Mouse (Mus musculus): Measurements from ENCODE around the gene Epha1.

- no peak for TF ChIP-seq POLR2AphosphoS5 (IDR thresholded peaks at IDR 0.05; ENCODE audit: borderline replicate concordance, low read depth, low read length)
- TF ChIP-seq USF1 (IDR thresholded peaks at IDR 0.05; ENCODE audit: low read depth, low read length) = no peak
- TF ChIP-seq POLR2A (IDR thresholded peaks at IDR 0.05; ENCODE audit: control insufficient read depth in 1 of 2, insufficient read depth in 1 of 2, low read depth in 1 of 2, low read length in 2 of 2, poor library complexity in 1 of 2) = no peak
- TF ChIP-seq ZNF384 (IDR thresholded peaks at IDR 0.05; ENCODE audit: low read depth, low read length) = no peak
- TF ChIP-seq CTCF (IDR thresholded peaks at IDR 0.05 in 2 of 3, conservative IDR thresholded peaks at IDR 0.05 in 1 of 3; ENCODE audit: control insufficient read depth in 1 of 3, insufficient read depth in 1 of 3, low read depth in 2 of 3, low read length in 3 of 3, poor library complexity in 1 of 3, severe bottlenecking in 1 of 3) = no peak
- no peak for TF ChIP-seq SIN3A (IDR thresholded peaks at IDR 0.05; ENCODE audit: low read length)
- TF ChIP-seq GATA1 (IDR thresholded peaks at IDR 0.05; ENCODE audit: low read depth, low read length) = no peak
Observed at GRCm38 (mm10) chr6:42383360-42383759, 10.3 kb upstream of the Epha1 start.

Measured in MEL (cell line).